Mouse (Mus musculus) stomach, embryonic 14.5 days (tissue): ENCODE measurements around the gene Ttc1. TPM values are rescaled to one million over a fixed set of nuclear protein-coding genes. Genes with fewer than 3 reads are reported as not detected.
A peak's percentile ranks its signal among the peaks of the same experiment; 100 is the strongest.

Source experiments
- ATAC-seq: fragments of 200-750 bp; cut with Nextera tagmentation; 2 replicates; pipeline ENCODE4 v1.8.0; 2017; ENCODE audit warnings: low read depth, moderate TSS enrichment; ENCODE audit not compliant: insufficient number of reproducible peaks, insufficient read depth, low FRiP score
- H3K27ac ChIP-seq: fragments of 300-500 bp; sonication (generic); 2 replicates; pipeline ENCODE4 v1.5.1; 2014; ENCODE audit warnings: mild to moderate bottlenecking, low read length, moderate library complexity, mixed read lengths
- H3K27me3 ChIP-seq: fragments of 300-500 bp; sonication (generic); 2 replicates; pipeline ENCODE4 v1.6.1; 2014; ENCODE audit warnings: low read length, control low read depth, mixed read lengths; ENCODE audit not compliant: control insufficient read depth, insufficient read depth
- H3K36me3 ChIP-seq: fragments of 300-500 bp; sonication (generic); 2 replicates; pipeline ENCODE4 v1.6.1; 2014; ENCODE audit warnings: mild to moderate bottlenecking, control low read depth, low read length, moderate library complexity, mixed read lengths; ENCODE audit not compliant: control insufficient read depth, insufficient read depth
- H3K4me1 ChIP-seq: fragments of 300-500 bp; sonication (generic); 2 replicates; pipeline ENCODE4 v1.6.1; 2014; ENCODE audit warnings: low read length, control low read depth, mixed read lengths; ENCODE audit not compliant: control insufficient read depth, insufficient read depth
- H3K4me2 ChIP-seq: fragments of 300-500 bp; sonication (generic); replicated peaks from 2 replicates; pipeline ENCODE4 v1.6.1; 2014; ENCODE audit warnings: low read depth, low read length, control low read depth
- H3K4me3 ChIP-seq: fragments of 300-500 bp; sonication (generic); 2 replicates; pipeline ENCODE4 v1.5.1; 2014; ENCODE audit warnings: low read depth, low read length, control low read depth
- H3K9ac ChIP-seq: fragments of 300-500 bp; sonication (generic); replicated peaks from 2 replicates; pipeline ENCODE4 v1.6.1; 2014; ENCODE audit warnings: low read depth, mild to moderate bottlenecking, control low read depth, low read length, moderate library complexity, mixed read lengths
- H3K9me3 ChIP-seq: fragments of 300-500 bp; sonication (generic); 2 replicates; pipeline ENCODE4 v1.6.1; 2016; ENCODE audit warnings: low read depth, low read length, control low read depth; ENCODE audit not compliant: control insufficient read depth
- WGBS: fragments of 180-500 bp; shearing (Covaris S2); extraction: QIAGEN DNeasy Blood & Tissue Kit; methylation state at CpG from one replicate; pipeline ENCODE4 v1.1.7; 2014; 5-methylcytosine and 5-hydroxymethylcytosine counted together
- polyA plus RNA-seq: library from polyadenylated mRNA; unstranded; fragments of >200 nt; fragmentation: Nextera tagmentation; extraction: Ambion mirVana; gene quantifications from 2 replicates; pipeline ENCODE4 v1.2.1, GENCODE M21; 2014

Ttc1 gene
- polyA plus RNA-seq, 1 experiment from 2014 or later, result 74.9 TPM

DNA sequence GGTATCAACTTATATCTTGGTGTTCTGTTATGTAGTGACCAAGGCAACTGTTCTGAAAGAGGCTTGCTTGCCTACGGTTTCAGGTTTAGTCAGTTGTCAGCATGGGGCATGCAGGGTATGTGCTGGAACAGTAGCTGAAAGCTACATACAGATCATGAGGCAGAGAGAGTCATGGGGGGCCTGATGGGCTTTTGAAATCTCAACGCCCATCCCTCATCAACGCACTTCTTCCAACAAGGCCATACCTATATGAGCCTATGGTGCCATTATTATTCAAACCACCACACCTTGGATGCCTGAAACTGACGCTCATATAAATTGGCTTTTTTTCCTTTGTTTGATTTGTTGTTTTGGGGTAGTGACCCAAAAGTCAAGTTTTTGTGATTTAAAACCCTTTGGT lies 51.2 kb downstream of the Ttc1 start:
- no peak for ATAC-seq
- Histone ChIP-seq H3K4me1 (no peaks in the 10 kb centered on the region), H3K27ac (no peak overlapping the region), H3K4me2 (no peak overlapping the region), H3K36me3 (peaks cover 17% of the 10 kb centered on the region; the same call in 1 of the 2 replicates), H3K9me3 (no peaks in the 10 kb centered on the region), H3K27me3 (no peaks in the 10 kb centered on the region), H3K4me3 (no peak overlapping the region), H3K9ac (no peak overlapping the region)
- 87% methylated on average over 4 of the region's 4 CpGs for WGBS

DNA sequence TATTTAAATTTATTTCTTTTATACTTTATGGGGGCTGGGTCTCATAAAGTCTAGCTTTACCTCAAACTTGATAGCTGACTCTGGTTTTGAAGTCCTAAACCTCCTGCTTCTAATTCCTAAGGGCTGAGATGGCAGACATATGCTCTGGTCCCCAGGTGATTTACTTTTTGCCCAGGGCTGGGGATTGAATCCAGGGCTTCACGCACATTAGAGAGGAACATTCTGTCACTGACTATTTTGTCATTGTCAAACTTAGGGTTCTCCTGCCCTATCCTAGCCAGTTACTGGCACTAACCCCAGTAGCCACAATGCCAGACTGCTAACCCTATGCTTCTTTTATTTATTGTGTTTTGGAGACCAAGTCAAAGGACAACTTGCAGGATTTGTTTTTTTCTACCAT lies 59.0 kb downstream of the Ttc1 start:
- 87% methylated on average over 1 of the region's 1 CpGs for WGBS
- H3K9me3 ChIP-seq, result no peaks in the 10 kb centered on the region
- no peak overlapping the region for H3K4me3 ChIP-seq
- H3K27me3 ChIP-seq, result no peaks in the 10 kb centered on the region
- H3K27ac ChIP-seq, result no peak overlapping the region
- no peak for ATAC-seq
- H3K4me2 ChIP-seq, result no peak overlapping the region
- no peak overlapping the region for H3K9ac ChIP-seq
- peaks cover 45% of the 10 kb centered on the region for H3K36me3 ChIP-seq
- H3K4me1 ChIP-seq, result no peaks in the 10 kb centered on the region

DNA sequence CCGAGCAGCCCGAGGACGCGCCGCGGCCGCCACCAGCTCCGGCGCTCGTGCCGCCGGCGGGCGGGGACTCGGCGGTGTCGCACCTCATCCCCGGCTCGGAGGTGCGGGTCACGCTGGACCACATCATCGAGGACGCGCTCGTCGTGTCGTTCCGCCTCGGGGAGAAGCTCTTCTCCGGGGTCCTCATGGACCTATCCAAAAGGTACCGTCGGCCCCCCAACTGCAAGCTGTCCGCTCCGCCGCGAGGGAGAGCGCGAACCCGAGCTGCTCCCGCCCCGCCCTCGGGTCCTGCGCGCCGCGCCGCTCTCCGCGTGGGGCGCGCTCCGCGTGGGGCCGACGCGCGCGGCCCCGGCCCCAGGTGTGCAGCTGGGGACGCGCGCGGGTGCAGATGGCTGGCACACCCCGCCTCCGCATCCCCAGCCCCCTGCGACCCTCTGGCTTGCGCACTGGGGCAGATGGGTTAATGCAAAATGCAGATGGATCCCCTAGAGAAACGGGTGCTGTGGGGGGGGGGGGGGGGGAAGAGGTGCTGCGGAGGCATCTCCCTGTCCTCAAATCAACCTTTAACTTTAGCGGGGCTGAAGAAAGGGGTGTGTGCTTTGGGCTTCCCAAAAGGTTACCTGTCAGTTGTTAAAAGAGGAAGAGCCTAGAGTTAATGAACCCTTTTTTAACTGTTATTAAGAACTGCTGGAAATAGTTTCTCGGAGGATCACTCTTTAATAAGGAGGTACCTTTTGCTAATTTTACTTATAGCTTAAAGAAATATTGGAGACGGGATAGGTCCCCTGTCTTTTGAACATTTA lies 65.2 kb downstream of the Ttc1 start:
- Histone ChIP-seq H3K9me3 (no peaks in the 10 kb centered on the region), H3K27ac (peak overlapping the region; percentile 91), H3K4me2 (peak overlapping the region; percentile 72), H3K36me3 (peaks cover 13% of the 10 kb centered on the region; the same call in 1 of the 2 replicates), H3K9ac (peak overlapping the region; percentile 97), H3K4me1 (peaks cover 7% of the 10 kb centered on the region), H3K4me3 (peak overlapping the region; percentile 86), H3K27me3 (no peaks in the 10 kb centered on the region)
- WGBS, result under 1% methylated on average over 65 of the region's 72 CpGs
- ATAC-seq, result peak; percentile 8; the same call in 1 of the 2 replicates

DNA sequence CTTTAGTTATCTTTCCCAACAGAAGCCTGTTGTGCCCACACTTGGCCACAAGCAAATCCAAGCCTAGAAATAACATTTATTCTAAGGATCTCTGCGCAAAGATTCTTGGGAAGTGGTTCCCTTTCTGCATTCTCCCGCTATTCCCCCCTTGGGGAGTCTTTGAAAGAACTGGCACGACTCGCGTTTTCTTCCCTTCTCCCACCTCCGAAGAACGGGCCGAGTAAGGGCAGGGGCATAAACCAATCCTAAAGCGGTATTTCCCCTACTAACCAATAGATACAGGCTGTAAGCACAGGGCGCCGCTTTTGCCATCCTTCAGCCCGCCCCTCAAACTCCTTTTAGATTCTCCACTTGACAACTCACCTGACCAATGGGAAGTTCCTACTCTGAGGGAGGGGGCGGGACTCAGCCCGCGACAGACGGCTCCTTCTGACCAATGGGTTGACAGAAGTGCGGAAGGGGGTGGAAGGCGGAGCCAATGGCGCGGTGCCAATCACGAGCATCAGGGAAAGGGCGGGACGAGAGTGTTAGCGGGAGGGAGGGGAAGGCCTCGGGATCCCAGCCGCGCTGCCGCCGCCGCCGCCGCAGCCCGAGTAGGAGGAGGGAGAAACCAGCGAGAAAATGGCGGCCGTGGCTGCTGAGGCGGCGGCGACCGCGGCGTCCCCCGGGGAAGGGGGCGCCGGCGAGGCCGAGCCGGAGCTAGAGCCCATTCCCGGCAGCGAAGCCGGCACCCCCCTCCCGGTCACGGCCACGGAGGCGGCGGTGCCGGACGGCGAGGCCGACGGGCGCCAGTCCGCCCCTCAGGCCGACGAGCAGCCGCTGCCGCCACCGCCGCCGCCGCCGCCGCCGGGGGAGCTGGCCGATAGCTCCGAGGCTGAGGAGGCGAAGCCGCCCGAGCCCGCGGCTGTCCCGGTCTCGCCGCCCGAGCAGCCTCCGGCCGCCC lies 66.1 kb downstream of the Ttc1 start, which contains the start of gene Pwwp2a:
Gene Pwwp2a (plus strand): TSS at position 527 of the 943 bp plus-strand sequence.
- Histone ChIP-seq H3K27me3 (no peaks in the 10 kb centered on the region), H3K4me3 (peak within 1 kb of the TSS; percentile 86), H3K9me3 (no peaks in the 10 kb centered on the region), H3K27ac (peak within 1 kb of the TSS; percentile 91), H3K9ac (peak within 1 kb of the TSS; percentile 97), H3K4me1 (peaks cover 7% of the 10 kb centered on the region), H3K4me2 (peak within 1 kb of the TSS; percentile 72), H3K36me3 (peaks cover 10% of the 10 kb centered on the region; the same call in 1 of the 2 replicates)
- peak; percentile 99 for ATAC-seq
- under 1% methylated on average over 27 of the region's 87 CpGs for WGBS

Other genes starting within 250 kb of the Ttc1 start
- gene Ccnjl, start 219.2 kb downstream of the Ttc1 start, polyA plus RNA-seq, result 18.1 and 20.0 TPM in 2 replicates
- 4.1 and 6.2 TPM in 2 replicates for gene 4933415A04Rik, start 161.0 kb downstream of the Ttc1 start, polyA plus RNA-seq
- not detected in 2 replicates for gene Fabp6, start 146.5 kb downstream of the Ttc1 start, polyA plus RNA-seq
- gene Pwwp2a, start 66.0 kb downstream of the Ttc1 start, polyA plus RNA-seq, result 39.5 and 40.0 TPM in 2 replicates
- 0.26 and 0.42 TPM in 2 replicates for gene Adra1b, start 153.2 kb upstream of the Ttc1 start, polyA plus RNA-seq